Mouse (Mus musculus): ENCODE results near the gene Acadvl.

DNA sequence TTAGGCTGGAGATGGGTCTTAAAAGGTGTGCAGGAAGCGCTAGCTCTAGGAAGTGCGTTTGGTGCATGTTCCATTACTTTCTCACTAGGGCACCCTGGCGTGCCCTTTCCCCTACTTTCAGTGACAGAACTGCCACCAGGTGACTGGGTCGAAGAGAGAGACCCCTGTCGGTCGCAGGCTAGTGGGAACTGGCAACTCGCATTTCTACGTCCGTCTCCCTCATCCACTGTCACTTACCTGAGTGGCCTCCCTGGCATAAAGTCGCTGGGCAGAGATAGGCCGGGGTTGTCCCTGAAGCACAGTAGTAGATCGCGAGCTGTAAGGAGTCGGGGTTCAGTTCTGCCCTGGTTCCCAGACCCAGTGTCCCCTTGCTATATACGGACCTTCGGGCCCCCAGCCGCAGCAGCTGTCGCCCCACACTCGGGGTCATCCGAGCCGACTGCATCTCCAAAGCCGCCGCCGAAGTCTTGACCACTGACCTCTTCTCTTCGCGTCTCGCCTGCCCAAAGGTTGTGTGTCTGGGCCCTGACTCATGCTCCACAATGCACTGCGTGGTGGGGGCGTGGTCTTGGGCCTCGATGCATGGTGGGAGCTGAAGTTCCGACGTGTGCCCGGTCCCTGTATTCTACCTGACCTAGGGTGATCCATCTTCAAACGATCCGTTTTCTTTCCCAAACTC, at the start of gene Acadvl:
- TF ChIP-seq GATA1 (IDR thresholded peaks at IDR 0.05; ENCODE audit: low read length) (no peak), TAL1 (IDR thresholded peaks at IDR 0.05; ENCODE audit: low read length) (no peak)
